Mouse (Mus musculus): Measurements from ENCODE around the gene Tbc1d2b. TPM values are rescaled to one million over a fixed set of nuclear protein-coding genes. Genes with fewer than 3 reads are reported as not detected.

Gene Tbc1d2b
- polyA plus RNA-seq (2012) = 22.1 and 23.8 TPM in 2 replicates

DNA sequence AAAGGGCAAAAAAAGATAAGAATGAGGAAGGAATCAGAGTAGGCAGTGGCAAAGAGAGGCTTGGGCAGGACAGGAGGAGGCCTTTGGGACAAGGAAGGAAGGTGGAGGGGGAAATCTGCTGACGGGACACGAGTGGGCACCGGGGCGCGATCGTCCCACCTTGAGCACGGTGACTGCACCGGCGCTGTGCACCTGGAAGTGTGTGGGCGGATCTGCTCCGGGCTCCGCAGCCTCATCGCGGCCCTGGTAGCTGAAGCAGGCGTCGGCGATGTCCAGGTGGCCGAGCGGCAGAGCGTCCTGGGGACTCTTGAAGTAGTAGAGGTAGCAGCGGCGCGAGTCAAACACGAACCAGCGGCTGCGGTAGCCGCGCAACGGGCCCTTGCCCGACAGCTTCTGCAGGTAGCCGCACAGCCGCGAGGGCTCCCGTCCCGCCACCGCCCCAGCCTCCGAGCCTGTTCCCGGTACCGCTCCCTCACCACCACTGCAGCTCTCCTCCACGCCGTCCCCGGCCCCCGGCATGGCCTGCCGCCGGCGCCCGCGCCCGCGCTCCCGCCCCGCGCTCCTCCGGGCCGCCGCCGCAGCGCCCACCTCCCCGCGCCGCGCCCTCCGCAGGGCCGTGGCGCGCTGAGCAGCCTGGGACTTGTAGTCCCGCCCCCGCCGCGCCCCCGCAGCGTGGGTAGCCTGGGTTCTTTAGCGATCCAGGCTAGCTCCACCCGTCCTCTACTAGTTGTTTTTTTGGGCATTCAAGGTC is at the start of gene Tbc1d2b:
Gene Tbc1d2b, minus strand, starts transcription at position 612 of the 751 bp plus-strand sequence.

DNA sequence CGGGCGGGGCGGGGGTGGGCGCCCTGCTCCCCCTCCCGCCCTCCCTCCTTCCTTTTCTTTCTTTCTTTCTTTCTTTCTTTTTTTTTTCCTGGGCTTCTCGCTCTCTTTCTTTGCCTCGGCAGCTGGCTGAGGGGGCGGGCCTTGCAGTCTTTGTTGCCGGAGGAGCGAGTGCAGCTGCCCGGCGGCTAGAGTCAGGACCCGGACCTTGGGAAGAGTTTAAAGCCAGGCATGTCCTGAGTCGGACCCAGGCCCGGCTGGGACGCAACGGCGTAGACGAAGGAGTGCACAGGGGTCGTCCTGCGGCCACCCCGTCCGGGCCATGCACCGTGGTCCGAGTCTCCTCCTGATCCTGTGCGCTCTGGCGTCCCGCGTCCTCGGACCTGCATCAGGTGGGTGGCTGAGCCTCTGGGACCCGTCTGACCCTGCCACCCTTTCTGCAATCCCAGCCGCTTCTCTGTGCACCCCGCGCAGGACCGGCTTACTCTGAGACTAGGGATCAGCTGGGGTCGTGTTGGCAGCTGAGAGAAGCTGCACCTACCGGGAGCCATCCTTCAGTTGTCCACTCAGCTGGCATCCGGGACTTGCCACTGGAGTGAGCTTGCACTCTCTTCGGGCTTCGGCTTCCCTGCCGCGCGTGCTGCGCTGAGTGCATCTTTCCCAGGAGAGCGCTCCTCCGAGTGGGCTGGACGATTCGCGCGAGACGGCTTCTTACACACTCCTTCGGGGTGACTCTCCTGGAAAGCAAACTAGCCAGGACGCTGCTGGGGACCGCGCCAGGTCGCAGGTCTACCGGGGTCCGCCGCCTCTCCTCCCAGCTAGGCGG is 107.5 kb downstream of the Tbc1d2b start, which contains the start of gene Adamts7:
Gene Adamts7, plus strand, starts transcription at position 144 of the 823 bp plus-strand sequence.

Other genes with a start within 250 kb of the Tbc1d2b start
- gene Ctsh, start 216.7 kb downstream of the Tbc1d2b start, polyA plus RNA-seq (2012) = 29.8 and 51.4 TPM in 2 replicates
- 107 and 154 TPM in 2 replicates for gene Morf4l1, start 156.0 kb downstream of the Tbc1d2b start, polyA plus RNA-seq (2012)
- 0.19 and 0.27 TPM in 2 replicates for gene Adamts7, start 107.7 kb downstream of the Tbc1d2b start, polyA plus RNA-seq (2012)

All from megakaryocyte-erythroid progenitor cell, adult 5 weeks (primary cell).